Mouse (Mus musculus) CD4-positive, CD25-positive, alpha-beta regulatory T cell, adult 2 months (primary cell): ENCODE results near the gene Vmn2r72.

Experiments used
- DNase-seq: peaks from one replicate; pipeline ENCODE4 v3.0.0-alpha.2; 2012; ENCODE audit warnings: low read depth, low spot score

The Vmn2r72 gene

GRCm38 (mm10) chr7:85754997-85755396 lies at the start of gene Vmn2r72:
TSS of gene Vmn2r72 (minus strand) at chr7:85755097.
- no peak for DNase-seq
